Mouse (Mus musculus) layer of hippocampus, postnatal 14 days (tissue): ENCODE results near the gene Tmem251. TPM values are rescaled to one million over a fixed set of nuclear protein-coding genes. Genes with fewer than 3 reads are reported as not detected.

Source experiments
- DNase-seq, 2 experiments: peaks; one replicate each; pipeline ENCODE4 v3.0.0; 2021 to 2022; ENCODE audit warnings: low spot score in 2 of 2, mixed read lengths in 1 of 2
- total RNA-seq, 2 experiments: library from RNA; stranded (reverse); gene quantifications; 2 replicates each; pipeline ENCODE4 v1.2.3; 2021

The Tmem251 gene
- total RNA-seq, 2 experiments from 2014 or later: 4.9 to 5.3 TPM

GRCm38 (mm10) chr12:102748256-102748655, 4.7 kb downstream of the Tmem251 start:
- DNase-seq: no peak

GRCm38 (mm10) chr12:102756304-102756703, 12.7 kb downstream of the Tmem251 start:
- DNase-seq: no peak

DNA sequence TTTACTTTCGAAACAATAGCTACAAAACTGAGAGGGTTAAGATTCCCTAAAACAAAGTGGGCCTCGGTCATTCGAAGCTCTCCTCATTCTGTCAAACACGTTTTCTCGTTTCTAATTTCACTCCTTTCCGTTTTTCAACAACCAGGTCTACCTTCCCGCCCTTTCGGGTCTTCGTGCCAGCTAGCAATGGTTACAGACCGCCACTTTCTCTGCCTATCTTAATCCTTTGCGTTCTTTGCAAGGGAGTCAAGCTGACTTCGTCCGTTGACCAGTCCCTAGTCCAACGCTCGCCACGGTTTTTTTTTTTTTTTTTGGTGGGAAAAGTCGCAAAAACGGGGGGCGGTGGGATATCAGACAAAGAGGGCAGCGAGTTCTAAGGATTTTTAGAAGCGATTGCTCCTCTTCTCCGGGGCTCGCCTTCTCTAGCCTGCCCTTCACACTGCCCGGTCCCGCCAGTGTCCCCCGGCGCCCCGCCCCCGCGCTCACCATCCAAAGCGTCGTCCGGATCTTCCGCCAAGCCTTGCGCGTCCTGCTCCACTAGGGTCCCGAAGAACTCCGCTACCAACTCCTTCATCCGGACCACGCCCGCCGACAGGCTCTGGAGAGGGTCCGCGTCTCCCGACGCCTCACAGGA, 13.6 kb downstream of the Tmem251 start:
- no peak for DNase-seq

- DNase-seq: peak; percentile 97 to 98
These were observed 14.3 kb downstream of the Tmem251 start, which contains the start of the genes Gm28051, Gon7 and Ubr7 for GRCm38 (mm10) chr12:102757689-102758402. Gm28051 (minus strand) TSS chr12:102757765. Gon7 (minus strand) TSS chr12:102757803. Ubr7 (plus strand) TSS chr12:102757967.

GRCm38 (mm10) chr12:102758403-102758756, 14.8 kb downstream of the Tmem251 start, which contains the start of gene Gm20604:
Gm20604 (minus strand) TSS chr12:102758672.
- DNase-seq: no peak

DNA sequence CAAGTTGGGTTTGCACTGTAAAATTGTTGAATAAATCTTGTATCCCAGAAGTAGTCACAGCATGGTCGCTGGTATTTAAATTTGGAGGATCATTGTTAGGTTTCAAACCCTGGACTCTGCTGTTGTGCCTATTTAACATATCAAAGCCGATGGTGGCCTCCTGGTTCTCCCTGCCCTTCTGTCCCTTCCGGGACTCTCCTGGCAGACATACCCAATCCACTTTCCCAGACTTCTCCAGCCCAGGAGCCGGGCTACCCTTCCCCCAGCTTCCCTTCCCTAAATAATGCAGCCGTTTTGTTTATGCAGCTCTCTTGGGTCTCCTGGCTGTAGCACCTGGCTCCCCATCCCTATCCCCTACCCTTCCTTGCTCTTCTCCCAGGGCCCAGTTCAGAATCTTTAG, 15.4 kb downstream of the Tmem251 start:
- no peak for DNase-seq

DNA sequence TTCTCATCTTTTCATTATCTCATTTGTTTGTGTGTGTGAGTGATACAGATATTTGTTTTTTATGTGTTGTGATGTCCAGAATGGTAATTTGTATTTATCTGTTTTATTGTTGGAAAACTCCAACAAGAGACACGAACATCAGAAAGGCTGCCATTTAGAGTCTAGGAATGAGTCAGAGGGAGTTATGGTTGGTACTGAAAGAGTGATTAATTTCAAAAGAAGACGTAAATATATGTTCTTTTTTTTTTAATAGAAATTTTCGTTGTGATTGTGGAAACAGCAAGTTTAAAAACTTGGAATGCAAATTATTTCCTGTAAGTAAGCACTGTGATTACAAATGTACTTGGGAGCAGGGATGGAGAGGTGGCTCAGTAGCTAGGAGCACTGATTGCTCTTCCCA, 18.1 kb downstream of the Tmem251 start:
- DNase-seq: no peak

DNA sequence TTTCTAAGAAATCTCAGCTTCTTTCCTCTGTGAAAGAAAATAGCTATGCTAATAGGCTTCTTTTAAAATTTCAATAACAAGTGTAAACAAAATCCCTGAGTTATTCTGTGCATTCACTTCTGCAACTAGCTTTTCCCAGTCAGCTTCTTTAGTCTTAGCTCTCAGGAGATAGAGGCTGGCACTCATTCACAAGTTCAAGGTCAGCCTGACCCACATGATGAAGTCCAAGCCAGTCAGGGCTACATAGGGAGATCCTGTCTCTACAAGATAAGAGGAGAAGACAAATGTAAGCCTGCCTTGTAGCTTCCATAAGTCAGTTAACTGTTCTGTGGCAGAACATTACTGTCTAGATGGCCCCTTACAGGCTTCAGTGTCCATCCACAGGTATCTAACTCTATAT, 20.1 kb downstream of the Tmem251 start:
- DNase-seq: no peak

GRCm38 (mm10) chr12:102769000-102769399, 25.4 kb downstream of the Tmem251 start:
- no peak for DNase-seq

GRCm38 (mm10) chr12:102771601-102772000, 28.0 kb downstream of the Tmem251 start:
- no peak for DNase-seq

DNA sequence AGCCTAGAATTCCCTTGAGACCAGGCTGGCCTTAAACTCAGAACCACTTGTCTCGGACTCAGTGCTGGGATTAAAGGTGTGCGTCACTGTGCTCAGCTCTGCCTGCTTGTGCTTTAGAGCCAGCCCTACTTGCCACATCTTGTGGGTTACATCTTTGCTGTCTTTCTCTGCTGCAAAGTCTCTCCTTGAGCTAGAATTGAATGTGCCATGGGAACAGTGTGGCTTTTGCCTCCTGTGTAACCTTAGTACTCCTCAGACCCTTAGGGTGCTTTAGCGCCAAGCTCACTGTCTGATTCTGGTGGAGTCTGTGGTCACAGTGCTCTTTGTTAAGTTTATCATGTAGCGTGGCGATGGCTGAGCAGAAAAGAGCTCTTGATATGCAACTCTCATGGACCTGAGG, 29.1 kb downstream of the Tmem251 start:
- DNase-seq: no peak

DNA sequence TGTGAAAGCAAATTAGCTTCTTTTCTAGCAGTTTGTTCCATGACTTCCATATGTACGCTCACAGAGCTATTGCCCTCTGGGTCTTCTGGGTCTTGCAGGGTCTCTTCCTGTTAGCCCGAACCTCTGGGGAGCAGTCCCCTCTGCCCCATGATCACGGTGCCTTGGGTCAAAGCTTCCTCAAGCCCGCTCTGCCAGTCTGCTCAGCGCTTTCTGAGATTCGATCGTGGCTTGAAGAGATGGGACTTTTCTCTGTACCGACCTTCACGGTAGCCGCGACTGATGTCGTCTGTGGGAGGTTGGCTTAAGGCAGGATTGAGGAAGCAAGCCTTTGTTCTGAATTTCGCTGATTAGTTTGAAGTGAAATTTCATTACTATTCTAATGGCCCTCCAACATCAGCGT, 32.5 kb downstream of the Tmem251 start:
- no peak for DNase-seq

- no peak for DNase-seq
These were observed 34.6 kb downstream of the Tmem251 start for GRCm38 (mm10) chr12:102778151-102778550.

DNA sequence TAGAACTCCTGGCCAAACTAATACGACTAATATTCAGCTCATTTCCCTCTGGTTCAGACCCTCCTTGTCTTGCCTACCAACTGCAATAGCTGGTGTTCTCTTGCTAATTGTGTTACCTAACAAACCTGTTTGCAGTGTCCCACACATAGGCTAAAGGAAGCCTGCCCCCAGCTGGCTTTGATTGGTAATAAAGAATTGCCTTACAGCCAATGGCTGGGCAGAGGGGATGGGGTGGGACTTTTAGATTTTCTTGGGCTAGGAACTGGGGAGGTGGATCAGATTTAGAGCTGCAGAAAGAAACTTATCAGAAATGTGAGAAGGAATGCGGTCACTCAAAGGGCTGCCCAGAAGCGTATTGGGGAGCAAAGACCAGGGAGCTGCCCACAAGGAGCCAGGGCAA, 35.9 kb downstream of the Tmem251 start:
- no peak for DNase-seq

GRCm38 (mm10) chr12:102782841-102783240, 39.3 kb downstream of the Tmem251 start:
- DNase-seq: no peak

- no peak for DNase-seq
These were observed 41.5 kb downstream of the Tmem251 start for GRCm38 (mm10) chr12:102784899-102785592.

DNA sequence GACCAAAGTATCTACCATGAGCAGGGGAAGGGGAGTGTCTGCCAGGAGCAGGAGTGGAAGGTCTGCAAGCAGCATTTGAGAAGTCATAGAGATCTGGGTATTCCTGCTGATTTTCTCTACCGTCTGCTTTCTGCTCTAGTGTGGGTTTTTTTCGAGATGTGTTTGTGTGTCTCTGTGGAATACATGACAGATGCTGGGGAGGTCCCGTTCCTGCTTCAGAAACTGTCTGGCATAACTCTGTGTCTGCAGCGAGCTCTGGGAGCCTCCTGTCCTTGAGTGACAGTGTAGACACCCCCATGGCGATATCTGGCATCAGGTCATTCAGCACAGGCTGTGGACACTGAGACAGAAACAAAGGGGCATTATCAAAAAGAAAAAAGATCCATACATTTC, 42.0 kb downstream of the Tmem251 start:
- DNase-seq: peak in 1 of 2 experiments; percentile 40

- DNase-seq: no peak
These were observed 44.4 kb downstream of the Tmem251 start for GRCm38 (mm10) chr12:102787927-102788326.
